Mouse (Mus musculus) T-helper 1 cell (primary cell): ENCODE measurements at regions not wholly inside any gene's neighbourhood (a gene's known extent, or its start where the extent isn't known, plus 50 kb on each side); places are given as distances from the start of the nearest gene placed in this dataset.

Source experiments
- in situ Hi-C: fragments of 300-600 bp; cut with MboI, MseI; formaldehyde crosslinking; loops from one replicate; pipeline ENCODE4 v1.15.1; 2025; ENCODE audit warnings: high pct_unique_total_duplicates

GRCm38 (mm10) chr4:90565909-90566308 lies 347.3 kb downstream of the Zfp352 start:
- in situ Hi-C loops, result no loop called here

GRCm38 (mm10) chr4:90576139-90577082 lies 357.8 kb downstream of the Zfp352 start:
- in situ Hi-C loops, result no loop called here

- in situ Hi-C loops, result no loop called here
Observed at GRCm38 (mm10) chr4:90598326-90598725, 379.7 kb downstream of the Zfp352 start.

- in situ Hi-C loops, result no loop called here
Observed at GRCm38 (mm10) chr4:90608941-90609340, 390.3 kb downstream of the Zfp352 start.

- in situ Hi-C loops, result loop anchor here (10.0 kb wide), 1 partner anchor 653 kb away; no protein-coding TSS in a partner anchor
Observed at GRCm38 (mm10) chr4:90627937-90628336, 409.3 kb downstream of the Zfp352 start.

- in situ Hi-C loops, result no loop called here
Observed at GRCm38 (mm10) chr4:90672267-90672945, 453.8 kb downstream of the Zfp352 start.

GRCm38 (mm10) chr4:90696945-90697344 lies 478.3 kb downstream of the Zfp352 start:
- in situ Hi-C loops, result no loop called here

GRCm38 (mm10) chr4:90729168-90729567 lies 510.5 kb downstream of the Zfp352 start:
- in situ Hi-C loops, result no loop called here

GRCm38 (mm10) chr4:90734856-90735255 lies 516.2 kb downstream of the Zfp352 start:
- in situ Hi-C loops, result no loop called here

GRCm38 (mm10) chr4:90744106-90744505 lies 525.5 kb downstream of the Zfp352 start:
- in situ Hi-C loops, result no loop called here
